Mouse (Mus musculus) hindbrain, embryonic 13.5 days (tissue): ENCODE results near the gene Mob3a. TPM values are rescaled to one million over a fixed set of nuclear protein-coding genes. Genes with fewer than 3 reads are reported as not detected.

Experiments
- ATAC-seq: fragments of 200-750 bp; cut with Nextera tagmentation; 2 replicates; pipeline ENCODE4 v1.8.0; 2017; ENCODE audit warnings: moderate TSS enrichment; ENCODE audit not compliant: low FRiP score
- H3K27ac ChIP-seq: fragments of 300-500 bp; sonication (generic); 2 replicates; pipeline ENCODE4 v1.5.1; 2015; ENCODE audit warnings: inconsistent platforms, mild to moderate bottlenecking, moderate library complexity
- H3K27me3 ChIP-seq: fragments of 300-500 bp; sonication (generic); 2 replicates; pipeline ENCODE4 v1.6.1; 2015; ENCODE audit warnings: mild to moderate bottlenecking, inconsistent platforms
- H3K36me3 ChIP-seq: fragments of 300-500 bp; sonication (generic); 2 replicates; pipeline ENCODE4 v1.6.1; 2015; ENCODE audit warnings: mild to moderate bottlenecking, inconsistent platforms
- H3K4me1 ChIP-seq: fragments of 300-500 bp; sonication (generic); replicated peaks from 2 replicates; pipeline ENCODE4 v1.6.1; 2015; ENCODE audit warnings: inconsistent platforms
- H3K4me2 ChIP-seq: fragments of 300-500 bp; sonication (generic); 2 replicates; pipeline ENCODE4 v1.6.1; 2015; ENCODE audit warnings: inconsistent platforms, mild to moderate bottlenecking, moderate library complexity
- H3K4me3 ChIP-seq: fragments of 300-500 bp; sonication (generic); 2 replicates; pipeline ENCODE4 v1.5.1; 2015; ENCODE audit warnings: mild to moderate bottlenecking, inconsistent platforms
- H3K9ac ChIP-seq: fragments of 300-500 bp; sonication (generic); 2 replicates; pipeline ENCODE4 v1.6.1; 2015; ENCODE audit warnings: mild to moderate bottlenecking, inconsistent platforms
- H3K9me3 ChIP-seq: fragments of 300-500 bp; sonication (generic); 2 replicates; pipeline ENCODE4 v1.6.1; 2016; ENCODE audit warnings: inconsistent platforms
- WGBS: fragments of 180-500 bp; shearing (Covaris S2); methylation state at CpG from one replicate; pipeline ENCODE4 v1.1.7; 2015; 5-methylcytosine and 5-hydroxymethylcytosine counted together
- polyA plus RNA-seq: library from polyadenylated mRNA; unstranded; fragments of >200 nt; fragmentation: Nextera tagmentation; extraction: Ambion mirVana; gene quantifications from 2 replicates; pipeline ENCODE4 v1.2.1, GENCODE M21; 2015

Gene Mob3a
- 51.8 and 56.8 TPM in 2 replicates for polyA plus RNA-seq

DNA sequence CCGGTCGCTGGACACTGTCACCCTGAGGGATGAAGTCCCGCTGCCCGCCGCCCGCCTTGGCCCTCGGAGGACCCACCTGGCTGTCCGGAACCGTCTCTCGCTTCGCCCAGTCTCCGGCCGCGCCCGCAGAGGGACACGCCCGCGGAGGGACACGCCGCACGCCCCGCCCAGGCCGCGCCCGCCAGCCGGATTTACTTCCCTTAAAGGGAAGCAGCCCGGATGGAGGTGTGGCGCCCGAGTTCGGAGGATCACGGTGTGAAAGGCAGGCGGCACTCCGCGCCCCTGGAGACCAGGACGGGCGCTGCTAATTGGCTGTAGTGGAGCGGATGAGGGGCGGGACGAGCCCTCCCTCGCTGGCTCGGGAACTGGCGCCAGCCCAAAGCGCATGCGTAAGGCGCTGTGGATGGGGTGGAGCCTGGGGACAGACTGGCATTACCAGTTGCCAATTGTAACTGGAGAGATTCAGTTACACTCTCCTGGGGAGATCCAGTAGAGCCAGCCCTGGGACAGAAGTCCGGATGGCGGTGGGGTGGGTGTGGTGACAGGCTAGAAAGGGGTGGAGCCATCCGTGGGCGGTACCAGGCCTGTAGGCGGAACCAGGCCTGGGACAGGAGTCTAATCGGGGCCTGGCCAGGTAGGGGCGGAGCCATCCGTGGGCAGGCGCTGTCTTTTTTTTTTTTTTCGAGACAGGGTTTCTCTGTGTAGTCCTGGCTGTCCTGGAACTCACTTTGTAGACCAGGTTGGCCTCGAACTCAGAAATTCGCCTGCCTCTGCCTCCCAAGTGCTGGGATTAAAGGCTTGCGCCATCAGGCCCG, at the start of gene Mob3a, which contains the start of gene Izumo4:
Gene Mob3a (minus strand): TSS at position 257 of the 815 bp plus-strand sequence.
Gene Izumo4 (plus strand): TSS at position 464 of the 815 bp plus-strand sequence.
- Histone ChIP-seq H3K9ac (peak within 1 kb of the TSS; percentile 81), H3K27ac (peak within 1 kb of the TSS; percentile 91), H3K4me2 (peak within 1 kb of the TSS; percentile 74), H3K4me3 (peak within 1 kb of the TSS; percentile 69), H3K9me3 (no peaks in the 10 kb centered on the region), H3K4me1 (peaks cover 52% of the 10 kb centered on the region), H3K36me3 (peaks cover 26% of the 10 kb centered on the region), H3K27me3 (no peaks in the 10 kb centered on the region)
- ATAC-seq, result peak; percentile 96
- under 1% methylated on average over 59 of the region's 59 CpGs for WGBS

DNA sequence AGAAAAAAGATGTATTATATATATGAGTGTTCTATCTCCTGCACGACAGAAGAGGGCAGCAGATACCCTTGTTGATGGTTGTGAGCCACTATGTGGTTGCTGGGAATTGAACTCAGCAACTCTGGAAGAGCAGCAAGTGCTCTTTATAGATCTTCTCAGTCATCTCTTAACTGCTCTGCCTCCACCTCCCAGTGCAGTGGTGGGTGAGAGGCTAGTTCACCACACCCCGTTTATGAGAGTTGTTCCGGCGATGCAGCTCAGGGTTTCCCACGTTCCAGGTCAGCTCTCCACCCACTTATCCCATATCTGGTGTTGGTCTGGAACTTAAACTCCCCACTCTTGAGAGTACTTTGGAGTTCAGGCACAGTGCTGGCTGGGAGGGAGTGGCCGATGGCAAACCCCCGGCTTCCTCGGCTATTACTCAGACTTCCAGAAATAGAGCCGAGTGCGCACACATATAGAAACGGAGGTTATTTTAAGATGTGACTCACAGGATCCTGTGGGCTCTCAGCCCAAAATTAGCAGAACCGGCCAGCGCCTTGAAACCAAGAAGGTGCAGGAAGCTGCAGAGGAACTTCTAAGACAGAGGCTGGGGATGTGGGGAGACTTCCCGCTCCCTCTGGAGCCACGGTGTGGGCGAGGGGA, 49.5 kb upstream of the Mob3a start:
- Histone ChIP-seq H3K36me3 (no peaks in the 10 kb centered on the region), H3K27me3 (no peaks in the 10 kb centered on the region), H3K4me3 (0 out of 2 replicates have a peak overlapping the region, but pooled peaks have one; percentile 9), H3K9me3 (no peaks in the 10 kb centered on the region), H3K4me1 (peaks cover 27% of the 10 kb centered on the region), H3K27ac (no peak overlapping the region), H3K4me2 (peak overlapping the region; percentile 37), H3K9ac (no peak overlapping the region)
- 17% methylated on average over 16 of the region's 16 CpGs for WGBS
- no peak for ATAC-seq

DNA sequence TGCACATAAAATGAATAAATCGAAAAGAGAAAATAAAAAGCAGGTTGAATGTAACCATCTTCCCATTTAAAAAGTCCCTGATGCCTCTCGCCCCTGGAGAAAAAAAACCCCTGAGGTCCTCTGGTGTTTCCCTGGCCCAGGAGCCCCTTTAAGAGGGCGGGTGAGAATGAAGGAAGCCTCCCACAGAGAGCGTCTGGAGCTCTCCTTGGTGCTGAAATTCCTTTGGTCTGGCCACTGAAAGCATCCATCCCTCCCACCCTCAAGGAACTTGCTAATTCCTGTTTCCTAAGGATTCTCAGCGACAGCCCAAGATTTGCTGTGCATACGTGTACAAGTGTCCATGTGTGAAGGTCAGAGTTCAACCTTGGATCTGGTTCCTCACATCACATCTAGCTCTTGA, 46.8 kb upstream of the Mob3a start:
- no peak for ATAC-seq
- no peaks in the 10 kb centered on the region for H3K36me3 ChIP-seq
- no peaks in the 10 kb centered on the region for H3K9me3 ChIP-seq
- no peak overlapping the region for H3K27ac ChIP-seq
- peak overlapping the region; percentile 35; the same call in 1 of the 2 replicates for H3K9ac ChIP-seq
- peaks cover 14% of the 10 kb centered on the region for H3K4me1 ChIP-seq
- no peaks in the 10 kb centered on the region for H3K27me3 ChIP-seq
- no peak overlapping the region for H3K4me3 ChIP-seq
- 16% methylated on average over 6 of the region's 6 CpGs for WGBS
- H3K4me2 ChIP-seq, result no peak overlapping the region

DNA sequence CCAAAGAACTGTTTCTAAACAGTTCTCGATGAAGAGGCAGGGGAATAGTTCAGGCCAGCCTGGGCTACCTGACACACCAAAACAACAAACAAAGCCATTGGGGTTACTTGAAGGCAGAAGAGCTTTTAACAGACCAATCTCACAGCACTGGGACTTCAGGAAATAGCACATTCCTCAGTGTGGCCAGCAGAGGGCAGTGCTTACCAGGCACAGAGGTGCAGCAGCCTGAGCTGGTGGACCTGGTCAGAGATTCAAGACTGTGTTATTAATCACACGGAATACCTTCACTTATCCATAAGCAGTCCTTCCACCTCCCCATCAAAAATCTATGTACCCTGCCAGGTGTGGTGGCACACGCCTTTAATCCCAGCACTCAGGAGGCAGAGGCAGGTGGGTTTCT, 45.6 kb upstream of the Mob3a start:
- no peak overlapping the region for H3K27ac ChIP-seq
- peaks cover 16% of the 10 kb centered on the region for H3K4me1 ChIP-seq
- WGBS, result 16% methylated on average over 3 of the region's 3 CpGs
- no peaks in the 10 kb centered on the region for H3K9me3 ChIP-seq
- no peaks in the 10 kb centered on the region for H3K36me3 ChIP-seq
- no peak for ATAC-seq
- H3K9ac ChIP-seq, result no peak overlapping the region
- no peaks in the 10 kb centered on the region for H3K27me3 ChIP-seq
- H3K4me2 ChIP-seq, result no peak overlapping the region
- no peak overlapping the region for H3K4me3 ChIP-seq

DNA sequence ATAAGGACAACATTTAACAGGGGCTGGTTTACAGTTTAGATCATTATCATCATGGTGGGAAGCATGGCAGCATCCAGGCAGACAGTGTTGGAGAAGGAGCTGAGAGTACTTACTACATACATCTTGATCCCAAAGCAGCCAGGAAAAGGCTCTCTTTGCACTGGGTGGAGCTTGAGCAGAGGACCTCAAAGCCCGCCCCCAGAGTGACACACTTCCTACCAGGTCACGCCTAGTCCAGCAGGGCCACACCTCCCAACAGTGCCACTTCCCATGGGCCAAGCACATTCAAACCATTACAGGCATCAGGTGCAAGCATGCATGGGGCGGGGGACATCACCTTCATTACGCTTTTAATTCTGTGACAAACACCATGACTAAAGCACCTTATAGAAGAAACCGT, 42.5 kb upstream of the Mob3a start:
- no peaks in the 10 kb centered on the region for H3K36me3 ChIP-seq
- peaks cover 27% of the 10 kb centered on the region for H3K4me1 ChIP-seq
- H3K4me3 ChIP-seq, result no peak overlapping the region
- ATAC-seq, result no peak
- H3K9ac ChIP-seq, result no peak overlapping the region
- no peak overlapping the region for H3K27ac ChIP-seq
- no peak overlapping the region for H3K4me2 ChIP-seq
- no peaks in the 10 kb centered on the region for H3K9me3 ChIP-seq
- WGBS, result 36% methylated on average over 5 of the region's 5 CpGs
- H3K27me3 ChIP-seq, result no peaks in the 10 kb centered on the region

DNA sequence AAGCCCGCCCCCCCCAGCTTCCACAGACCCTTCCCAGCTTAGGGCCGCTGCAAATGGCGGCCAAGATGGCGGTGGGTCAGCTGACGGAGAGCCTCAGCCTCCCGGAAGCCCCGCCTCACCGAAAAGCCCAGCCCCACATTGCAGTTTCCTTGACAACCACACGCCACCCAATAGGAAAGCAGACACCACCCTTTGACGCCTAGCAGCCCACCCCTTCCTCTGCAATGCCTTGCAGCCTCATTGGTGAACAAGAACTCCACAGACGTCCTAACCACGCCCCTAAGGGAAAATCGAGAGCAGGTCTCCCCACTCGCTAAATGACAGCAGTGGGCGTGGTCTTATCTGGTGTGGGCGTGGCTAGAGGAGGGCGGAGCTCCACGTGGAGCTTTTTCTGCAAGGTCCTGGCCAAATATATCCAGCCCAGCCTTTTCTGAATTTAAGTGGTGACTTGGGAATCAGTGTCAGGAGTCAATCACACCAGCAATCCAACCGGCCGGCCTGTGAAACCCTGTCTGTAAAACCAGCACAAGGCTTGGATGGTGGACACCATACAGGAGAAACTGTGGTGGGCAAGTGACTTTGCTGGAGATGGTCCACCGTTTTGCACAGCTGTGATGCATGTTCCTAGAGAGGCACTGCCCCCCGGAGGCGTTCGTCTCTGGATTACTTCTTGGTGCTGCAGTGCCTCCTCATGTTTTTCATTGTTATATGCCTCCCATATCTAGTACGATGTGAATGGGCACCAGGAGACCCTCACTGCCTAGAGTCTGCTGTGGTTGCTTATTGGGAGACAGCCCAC, 40.6 kb upstream of the Mob3a start, which contains the start of gene Ap3d1:
Gene Ap3d1 (minus strand): TSS at position 85 of the 799 bp plus-strand sequence.
- peak; percentile 99 for ATAC-seq
- Histone ChIP-seq H3K4me1 (peaks cover 45% of the 10 kb centered on the region), H3K4me3 (peak within 1 kb of the TSS; percentile 98), H3K36me3 (peaks cover 1% of the 10 kb centered on the region; the same call in 1 of the 2 replicates), H3K4me2 (peak within 1 kb of the TSS; percentile 99), H3K9me3 (no peaks in the 10 kb centered on the region), H3K27me3 (no peaks in the 10 kb centered on the region), H3K27ac (peak within 1 kb of the TSS; percentile 84), H3K9ac (peak within 1 kb of the TSS; percentile 95)
- WGBS, result 2% methylated on average over 25 of the region's 25 CpGs

DNA sequence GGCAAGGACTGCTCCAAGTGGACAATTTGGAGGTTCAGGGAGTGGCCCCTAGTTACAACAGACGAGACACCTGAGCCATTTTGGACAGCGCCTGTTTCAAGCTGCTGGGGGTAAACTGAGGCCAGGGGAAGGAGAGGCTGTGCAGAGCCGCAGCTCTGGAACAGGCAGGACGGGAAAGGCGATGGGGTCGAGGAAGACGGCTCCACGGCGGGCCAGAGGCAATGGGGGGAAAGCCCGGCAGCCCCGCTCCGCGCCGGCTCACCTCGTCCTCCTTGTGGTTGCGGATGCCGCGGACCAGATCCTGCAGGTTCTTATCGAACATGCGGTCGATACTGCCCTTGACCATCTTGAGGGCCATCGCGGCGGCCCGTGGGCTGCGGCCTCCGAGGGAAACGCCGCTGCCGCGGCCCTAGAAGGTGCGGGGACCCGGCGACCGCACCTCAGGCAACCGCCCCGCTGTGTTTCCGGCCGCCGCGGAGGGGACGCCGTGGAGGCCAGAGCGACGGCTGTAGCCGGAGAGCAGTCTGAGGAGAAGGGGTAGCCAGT, 39.9 kb upstream of the Mob3a start:
- Histone ChIP-seq H3K9ac (peak overlapping the region; percentile 95), H3K4me3 (peak overlapping the region; percentile 98), H3K27ac (peak overlapping the region; percentile 84), H3K9me3 (no peaks in the 10 kb centered on the region), H3K27me3 (no peaks in the 10 kb centered on the region), H3K4me1 (peaks cover 49% of the 10 kb centered on the region), H3K36me3 (peaks cover 6% of the 10 kb centered on the region; the same call in 1 of the 2 replicates), H3K4me2 (peak overlapping the region; percentile 99)
- peak; percentile 17 for ATAC-seq
- under 1% methylated on average over 46 of the region's 46 CpGs for WGBS

DNA sequence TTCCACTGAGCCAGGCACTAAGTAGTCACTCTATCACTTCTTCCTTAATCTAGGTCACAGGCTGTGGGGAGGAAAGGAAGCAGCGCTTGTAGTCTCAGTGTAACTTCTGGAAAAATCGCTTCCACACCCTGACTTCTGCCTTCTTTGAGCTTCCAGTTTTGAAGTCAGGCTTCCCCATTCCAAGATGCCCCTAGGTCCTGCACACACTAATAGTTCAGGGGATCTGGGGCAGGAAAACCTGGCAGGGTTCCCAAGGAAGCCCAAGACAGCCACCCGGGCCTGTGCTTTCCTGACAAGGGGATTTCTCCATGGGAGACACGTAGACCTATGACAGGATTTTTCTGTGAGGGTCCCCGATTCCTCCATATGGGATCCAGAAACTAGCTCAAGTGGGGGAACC, 39.4 kb upstream of the Mob3a start:
- Histone ChIP-seq H3K27me3 (no peaks in the 10 kb centered on the region), H3K4me3 (peak overlapping the region; percentile 98), H3K4me2 (peak overlapping the region; percentile 99), H3K36me3 (peaks cover 6% of the 10 kb centered on the region; the same call in 1 of the 2 replicates), H3K9ac (peak overlapping the region; percentile 95), H3K27ac (0 out of 2 replicates have a peak overlapping the region, but pooled peaks have one; percentile 84), H3K9me3 (no peaks in the 10 kb centered on the region), H3K4me1 (peaks cover 54% of the 10 kb centered on the region)
- no peak for ATAC-seq
- WGBS, result 34% methylated on average over 5 of the region's 5 CpGs

DNA sequence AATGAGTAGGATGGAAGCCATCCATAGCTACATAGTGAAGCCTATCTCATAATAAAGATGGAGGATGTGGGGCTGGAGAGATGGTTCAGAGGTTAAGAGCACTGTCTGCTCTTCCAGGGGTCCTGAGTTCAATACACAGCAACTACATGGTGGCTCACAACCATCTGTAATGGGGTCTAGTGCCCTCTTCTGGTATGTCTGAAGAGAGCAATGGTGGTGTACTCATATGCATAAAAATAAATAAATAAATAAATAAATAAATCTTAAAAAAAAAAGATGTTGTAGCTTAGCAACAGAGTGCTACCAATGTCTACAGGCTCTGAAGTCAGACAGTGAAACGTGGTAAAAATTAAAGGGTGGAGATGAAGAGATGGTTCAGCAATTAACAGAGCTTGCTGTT, 36.9 kb upstream of the Mob3a start:
- no peak for ATAC-seq
- Histone ChIP-seq H3K4me2 (no peak overlapping the region), H3K9me3 (no peaks in the 10 kb centered on the region), H3K27ac (no peak overlapping the region), H3K4me3 (no peak overlapping the region), H3K9ac (no peak overlapping the region), H3K36me3 (peaks cover 17% of the 10 kb centered on the region), H3K4me1 (peaks cover 60% of the 10 kb centered on the region), H3K27me3 (no peaks in the 10 kb centered on the region)
- 75% methylated on average over 1 of the region's 1 CpGs for WGBS

DNA sequence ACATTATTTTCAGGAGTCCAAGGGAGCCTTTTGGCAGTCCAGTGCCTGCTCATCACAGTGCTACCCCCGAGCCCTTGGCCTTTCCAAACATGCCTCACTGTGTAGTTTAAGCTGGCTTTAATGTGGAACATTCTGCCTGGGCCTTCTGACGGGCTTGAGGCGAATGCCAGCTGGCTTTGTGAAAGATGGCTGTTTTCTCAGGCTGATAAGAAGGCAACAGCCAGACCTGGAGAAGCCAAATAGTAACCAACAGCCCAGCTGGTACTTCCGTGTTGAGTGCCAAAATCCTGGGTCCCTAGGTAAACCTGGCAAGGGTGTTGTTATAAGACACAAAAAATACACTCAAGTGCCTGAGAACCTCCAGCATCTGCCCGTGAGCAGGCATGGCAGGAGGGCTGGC, 35.0 kb upstream of the Mob3a start:
- Histone ChIP-seq H3K4me1 (peaks cover 55% of the 10 kb centered on the region), H3K4me2 (no peak overlapping the region), H3K27me3 (no peaks in the 10 kb centered on the region), H3K27ac (no peak overlapping the region), H3K36me3 (peaks cover 36% of the 10 kb centered on the region), H3K9me3 (no peaks in the 10 kb centered on the region), H3K4me3 (no peak overlapping the region), H3K9ac (no peak overlapping the region)
- WGBS, result 79% methylated on average over 5 of the region's 5 CpGs
- ATAC-seq, result no peak

DNA sequence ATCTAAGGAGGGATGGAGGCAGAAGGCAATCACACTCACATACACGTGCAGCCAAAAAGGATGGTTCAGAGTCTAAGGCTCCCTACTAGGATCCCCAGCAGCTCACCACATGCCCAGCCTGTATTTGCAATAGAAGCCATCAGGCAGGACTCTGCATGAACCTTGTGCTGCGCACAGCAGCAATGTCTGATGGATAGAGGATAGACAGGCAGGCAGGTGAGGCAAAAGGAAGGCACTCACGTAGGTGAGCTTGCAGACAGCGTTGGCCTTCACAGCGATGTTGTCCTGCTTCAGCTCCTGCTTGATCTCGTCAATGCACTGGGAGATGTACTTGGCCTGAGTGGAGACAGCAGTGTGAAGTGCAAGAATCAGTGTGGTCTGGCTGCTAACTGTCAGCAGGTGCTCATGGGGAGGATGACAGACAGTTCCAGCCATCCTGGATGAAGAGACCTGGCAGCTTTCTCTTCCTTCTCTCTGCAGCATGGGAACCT, 30.9 kb upstream of the Mob3a start:
- peaks cover 76% of the 10 kb centered on the region for H3K36me3 ChIP-seq
- H3K4me1 ChIP-seq, result peaks cover 17% of the 10 kb centered on the region
- 92% methylated on average over 6 of the region's 6 CpGs for WGBS
- H3K9me3 ChIP-seq, result no peaks in the 10 kb centered on the region
- no peak for ATAC-seq
- no peaks in the 10 kb centered on the region for H3K27me3 ChIP-seq
- H3K4me2 ChIP-seq, result no peak overlapping the region
- H3K4me3 ChIP-seq, result no peak overlapping the region
- no peak overlapping the region for H3K27ac ChIP-seq
- no peak overlapping the region for H3K9ac ChIP-seq
